ENCODE assay signal across 14 mouse cellular contexts in the genomic region with DNA sequence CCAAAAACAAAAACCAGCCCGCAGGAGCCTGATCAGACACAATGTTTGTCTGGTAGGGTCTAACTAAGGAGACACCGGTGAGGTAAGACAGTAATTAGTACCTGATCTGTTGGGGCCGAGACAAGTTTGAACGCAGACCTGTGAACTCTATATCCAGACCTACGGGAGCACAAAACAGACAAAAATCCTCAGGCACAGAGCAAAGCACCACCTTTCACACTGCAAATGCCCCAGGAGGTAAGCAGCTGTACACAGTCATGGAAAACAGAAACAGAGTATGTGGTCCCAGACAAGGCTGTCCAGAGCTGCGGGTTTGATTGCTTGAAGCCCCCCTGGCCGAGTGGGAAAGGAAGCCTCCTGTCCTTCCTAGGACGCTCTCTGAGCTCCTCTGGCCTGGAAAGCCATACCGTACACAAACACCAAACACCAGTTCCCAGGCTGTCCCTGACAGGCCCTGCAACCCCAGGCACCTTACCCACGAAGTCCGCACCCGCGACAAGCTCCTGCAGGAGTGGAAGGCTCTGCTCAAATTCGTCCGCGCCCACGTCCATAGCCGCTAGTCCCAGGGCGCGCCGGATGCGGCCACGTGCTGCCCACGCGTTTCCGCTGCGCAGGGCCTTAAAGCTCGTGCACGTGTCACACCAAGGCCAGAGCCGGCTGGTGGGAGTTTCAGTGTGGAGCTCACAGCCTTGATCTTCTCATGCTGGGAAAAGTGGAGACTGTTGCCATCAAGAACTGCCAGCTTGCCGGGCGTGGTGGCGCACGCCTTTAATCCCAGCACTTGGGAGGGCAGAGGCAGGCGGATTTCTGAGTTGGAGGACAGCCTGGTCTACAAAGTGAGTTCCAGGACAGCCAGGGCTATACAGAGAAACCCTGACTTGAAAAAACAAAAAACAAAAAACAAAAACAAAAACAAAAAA. TPM values are rescaled to one million over a fixed set of nuclear protein-coding genes. Genes with fewer than 3 reads are reported as not detected.
DNase-seq lines count a peak whose midpoint lies in the region.
"Had no signal": no experiment of that assay in that cellular context is flagged by ENCODE, and none has a peak within 500 bp of the region (broad histone marks: within the 10 kb centered on the region; RNA-seq: fewer than 3 reads in every experiment).

Gene Pnldc1, minus strand, starts transcription at position 870 of the 920 bp plus-strand sequence.

- intact Hi-C loops in gastrocnemius, postnatal 14 days (cut with DNase I; ENCODE audit: low total_unique reads) = loop anchor here (10.0 kb wide), 1 partner anchor 75 kb away; no protein-coding TSS in a partner anchor

- peak; percentile 23 for DNase-seq in adrenal gland, postnatal 25 days
- DNase-seq in adrenal gland, postnatal 10 days = no peak
- DNase-seq in ovary, postnatal 36 days (ENCODE audit: low spot score) = peak; percentile 29
- no peak for DNase-seq in ovary, postnatal 14 days (ENCODE audit: low spot score)
- DNase-seq in ZHBTc4 (ENCODE audit: low read depth, low spot score) = peak; percentile 87
- DNase-seq in frontal cortex, postnatal 36 days (ENCODE audit: low spot score in 2 of 2) = no peak
- DNase-seq in gastrocnemius, postnatal 14 days = no peak
- no peak for DNase-seq in embryo, embryonic 11 days
- DNase-seq: B cell, adult 2 months; cerebellum, adult 8-10 months; gastrocnemius, postnatal 36 days; layer of hippocampus, postnatal 36 days; liver, embryonic 13.5 days; thymus, postnatal 4 days had no signal

RNA-seq across cellular contexts. Expression of gene Pnldc1, which starts in this region (rescaled TPM):
- 4.8 and 6.0 TPM in 2 replicates for total RNA-seq in adrenal gland, postnatal 25 days (2021)
- 1 to 10 TPM; 2.2 to 2.8 TPM for total RNA-seq in adrenal gland, postnatal 10 days (2021)
- total RNA-seq in gastrocnemius, postnatal 14 days (2021) = under 1 TPM; 0.14 to 0.91 TPM
- total RNA-seq: gastrocnemius, postnatal 36 days had no signal

Comparison
In these comparisons a context has a peak if more than half of its experiments do, and no peak if none do; other contexts are left out.
1. DNase-seq: peak in adrenal gland, postnatal 25 days (single experiment), ovary, postnatal 36 days (single experiment) and ZHBTc4 (single experiment); none in adrenal gland, postnatal 10 days (single experiment), ovary, postnatal 14 days (single experiment), frontal cortex, postnatal 36 days (0 of 2), gastrocnemius, postnatal 14 days (single experiment) and embryo, embryonic 11 days (single experiment).